Mouse (Mus musculus): ENCODE results near the gene 9230102O04Rik. TPM values are rescaled to one million over a fixed set of nuclear protein-coding genes. Genes with fewer than 3 reads are reported as not detected.

9230102O04Rik gene
- polyA plus RNA-seq, 1 experiment = not detected

GRCm38 (mm10) chr2:9880271-9880670 lies 9.1 kb downstream of the 9230102O04Rik start:
- H3K36me3 ChIP-seq (replicated peaks; ENCODE audit: low read length) = no peaks in the 10 kb centered on the region
- H3K4me1 ChIP-seq = peaks cover 78% of the 10 kb centered on the region
- peak overlapping the region; percentile 92 for H3K4me3 ChIP-seq (replicated peaks)
- H3K9me3 ChIP-seq = peaks cover 3% of the 10 kb centered on the region; the same call in 1 of the 2 replicates
- TF ChIP-seq FLI1 (IDR thresholded peaks at IDR 0.05; ENCODE audit: low read length) (no peak), GATA1 (IDR thresholded peaks at IDR 0.05; ENCODE audit: borderline replicate concordance, low read length) (no peak)
- peaks cover 98% of the 10 kb centered on the region for H3K27me3 ChIP-seq (replicated peaks)

GRCm38 (mm10) chr2:9879493-9879892 lies 9.8 kb downstream of the 9230102O04Rik start:
- TF ChIP-seq GATA1 (IDR thresholded peaks at IDR 0.05; ENCODE audit: borderline replicate concordance, low read length) (no peak), FLI1 (IDR thresholded peaks at IDR 0.05; ENCODE audit: low read length) (no peak)
- H3K4me1 ChIP-seq = peaks cover 76% of the 10 kb centered on the region
- peaks cover 3% of the 10 kb centered on the region; the same call in 1 of the 2 replicates for H3K9me3 ChIP-seq
- H3K27me3 ChIP-seq (replicated peaks) = peaks cover 98% of the 10 kb centered on the region
- H3K4me3 ChIP-seq (replicated peaks) = peak overlapping the region; percentile 92
- H3K36me3 ChIP-seq (replicated peaks; ENCODE audit: low read length) = no peaks in the 10 kb centered on the region

- H3K4me3 ChIP-seq (replicated peaks) = peak overlapping the region; percentile 92
- peaks cover 3% of the 10 kb centered on the region; the same call in 1 of the 2 replicates for H3K9me3 ChIP-seq
- peaks cover 98% of the 10 kb centered on the region for H3K27me3 ChIP-seq (replicated peaks)
- H3K36me3 ChIP-seq (replicated peaks; ENCODE audit: low read length) = no peaks in the 10 kb centered on the region
- no peak for TF ChIP-seq GATA1 (IDR thresholded peaks at IDR 0.05; ENCODE audit: borderline replicate concordance, low read length)
- TF ChIP-seq FLI1 (IDR thresholded peaks at IDR 0.05; ENCODE audit: low read length) = no peak
- peaks cover 72% of the 10 kb centered on the region for H3K4me1 ChIP-seq
These were observed 10.2 kb downstream of the 9230102O04Rik start for GRCm38 (mm10) chr2:9879092-9879491.

GRCm38 (mm10) chr2:9878564-9879081 lies 10.7 kb downstream of the 9230102O04Rik start:
- Histone ChIP-seq H3K9me3 (peaks cover 3% of the 10 kb centered on the region; the same call in 1 of the 2 replicates), H3K36me3 (replicated peaks; ENCODE audit: low read length) (no peaks in the 10 kb centered on the region), H3K4me1 (peaks cover 67% of the 10 kb centered on the region), H3K4me3 (replicated peaks) (peak overlapping the region; percentile 92), H3K27me3 (replicated peaks) (peaks cover 98% of the 10 kb centered on the region)
- TF ChIP-seq FLI1 (IDR thresholded peaks at IDR 0.05; ENCODE audit: low read length) (no peak), GATA1 (IDR thresholded peaks at IDR 0.05; ENCODE audit: borderline replicate concordance, low read length) (no peak)

GRCm38 (mm10) chr2:9877966-9878563 lies 11.3 kb downstream of the 9230102O04Rik start:
- no peaks in the 10 kb centered on the region for H3K36me3 ChIP-seq (replicated peaks; ENCODE audit: low read length)
- H3K4me3 ChIP-seq (replicated peaks) = peak overlapping the region; percentile 92
- no peak for TF ChIP-seq FLI1 (IDR thresholded peaks at IDR 0.05; ENCODE audit: low read length)
- no peak for TF ChIP-seq GATA1 (IDR thresholded peaks at IDR 0.05; ENCODE audit: borderline replicate concordance, low read length)
- peaks cover 96% of the 10 kb centered on the region for H3K27me3 ChIP-seq (replicated peaks)
- peaks cover 62% of the 10 kb centered on the region for H3K4me1 ChIP-seq
- H3K9me3 ChIP-seq = peaks cover 3% of the 10 kb centered on the region; the same call in 1 of the 2 replicates

DNA sequence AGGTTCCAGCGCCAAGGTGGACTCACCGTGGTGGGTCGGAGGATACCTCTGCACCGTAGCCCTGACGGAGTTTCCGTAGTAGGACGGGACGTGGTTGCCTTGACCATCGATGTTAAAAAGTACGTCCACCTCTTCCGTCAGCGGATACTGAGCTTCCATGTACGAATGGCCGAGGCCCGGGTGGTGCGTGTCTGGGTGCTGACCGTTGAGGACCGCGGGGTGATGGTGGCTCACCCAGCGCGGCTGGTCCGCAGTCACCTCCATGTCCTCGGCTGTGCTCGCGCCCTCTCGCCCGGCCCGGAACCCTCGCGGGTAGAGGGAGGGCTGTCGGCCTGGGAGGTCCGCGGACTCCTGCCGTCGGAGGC lies 12.0 kb downstream of the 9230102O04Rik start:
- Histone ChIP-seq H3K9me3 (peaks cover 3% of the 10 kb centered on the region; the same call in 1 of the 2 replicates), H3K4me3 (replicated peaks) (peak overlapping the region; percentile 89), H3K4me1 (peaks cover 60% of the 10 kb centered on the region), H3K36me3 (replicated peaks; ENCODE audit: low read length) (no peaks in the 10 kb centered on the region), H3K27me3 (replicated peaks) (peaks cover 96% of the 10 kb centered on the region)
- TF ChIP-seq FLI1 (IDR thresholded peaks at IDR 0.05; ENCODE audit: low read length) = no peak

- TF ChIP-seq FLI1 (IDR thresholded peaks at IDR 0.05; ENCODE audit: low read length) (no peak), GATA1 (IDR thresholded peaks at IDR 0.05; ENCODE audit: borderline replicate concordance, low read length) (no peak)
- H3K36me3 ChIP-seq (replicated peaks; ENCODE audit: low read length) = no peaks in the 10 kb centered on the region
- H3K4me3 ChIP-seq (replicated peaks) = peak overlapping the region; percentile 89
- peaks cover 3% of the 10 kb centered on the region; the same call in 1 of the 2 replicates for H3K9me3 ChIP-seq
- peaks cover 59% of the 10 kb centered on the region for H3K4me1 ChIP-seq
- peaks cover 93% of the 10 kb centered on the region for H3K27me3 ChIP-seq (replicated peaks)
These were observed 12.6 kb downstream of the 9230102O04Rik start for GRCm38 (mm10) chr2:9876621-9877325.

DNA sequence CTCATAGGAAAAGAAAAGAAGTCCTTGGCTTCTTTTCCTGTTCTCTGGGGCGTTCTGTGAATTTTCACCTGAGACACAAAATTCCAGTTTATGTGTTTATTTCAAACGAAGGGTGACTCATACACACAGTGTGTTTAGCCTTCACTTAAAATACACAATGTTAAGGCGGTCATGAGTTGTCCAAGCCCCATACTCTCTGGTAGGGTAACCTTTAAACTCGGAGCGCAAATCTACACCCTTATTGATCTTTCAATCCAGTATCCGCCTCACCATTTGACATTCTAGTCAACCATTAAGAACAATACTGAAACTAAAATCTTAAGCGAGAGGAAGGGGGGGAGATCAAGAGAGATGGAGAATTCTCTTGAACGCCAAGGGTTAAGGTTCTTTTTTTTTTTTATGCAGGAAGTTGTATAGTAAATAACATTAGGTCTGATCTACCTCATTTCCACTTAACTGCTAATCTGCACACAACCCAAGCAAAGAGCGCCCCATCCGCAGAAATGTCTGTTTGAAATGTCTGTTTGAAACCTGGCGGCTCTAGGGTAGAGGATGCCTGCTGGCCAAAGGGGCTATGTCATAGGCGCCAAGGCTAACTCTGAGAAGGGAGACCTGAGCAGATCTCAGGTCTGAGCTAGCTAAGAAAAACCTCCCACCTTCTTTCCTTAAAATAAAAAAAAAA lies 13.5 kb downstream of the 9230102O04Rik start:
- TF ChIP-seq GATA1 (IDR thresholded peaks at IDR 0.05; ENCODE audit: borderline replicate concordance, low read length) = no peak
- Histone ChIP-seq H3K4me1 (peaks cover 59% of the 10 kb centered on the region), H3K36me3 (replicated peaks; ENCODE audit: low read length) (no peaks in the 10 kb centered on the region), H3K4me3 (replicated peaks) (no peak overlapping the region), H3K27me3 (replicated peaks) (peaks cover 92% of the 10 kb centered on the region), H3K9me3 (peaks cover 3% of the 10 kb centered on the region; the same call in 1 of the 2 replicates)

DNA sequence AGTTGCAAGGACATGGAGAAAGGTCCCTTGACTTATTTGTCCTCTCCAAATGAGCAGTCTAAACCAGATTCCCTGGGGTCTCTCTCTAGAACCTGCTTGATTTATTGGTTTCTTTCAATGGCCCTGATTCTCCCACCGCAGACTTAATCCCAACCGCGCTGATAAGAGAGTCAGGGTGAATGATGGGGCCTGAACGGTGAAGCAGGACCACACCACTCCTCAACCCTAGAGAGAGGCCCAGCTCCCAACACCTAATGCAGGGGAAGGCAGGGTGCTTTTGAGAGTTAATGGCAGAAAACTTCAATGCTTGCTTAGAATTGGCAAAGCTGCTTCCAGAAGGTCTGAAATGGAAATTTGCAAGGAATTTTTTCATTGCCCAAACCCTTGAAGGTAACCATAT lies 14.1 kb downstream of the 9230102O04Rik start:
- no peak for TF ChIP-seq FLI1 (IDR thresholded peaks at IDR 0.05; ENCODE audit: low read length)
- TF ChIP-seq GATA1 (IDR thresholded peaks at IDR 0.05; ENCODE audit: borderline replicate concordance, low read length) = no peak
- peaks cover 57% of the 10 kb centered on the region for H3K4me1 ChIP-seq
- H3K36me3 ChIP-seq (replicated peaks; ENCODE audit: low read length) = no peaks in the 10 kb centered on the region
- peaks cover 88% of the 10 kb centered on the region for H3K27me3 ChIP-seq (replicated peaks)
- peaks cover 3% of the 10 kb centered on the region; the same call in 1 of the 2 replicates for H3K9me3 ChIP-seq
- no peak overlapping the region for H3K4me3 ChIP-seq (replicated peaks)

All from megakaryocyte, embryonic 14.5 days (primary cell).